Mouse (Mus musculus) testis, postnatal 10 days (tissue): ENCODE data around the gene Rnf130.
"Not testable (repeated sequence)": the region's sequence is repeated elsewhere in the genome, so short reads cannot be mapped to it uniquely, and the experiment has no call there.

Experiments
- DNase-seq: peaks from one replicate; pipeline ENCODE4 v3.0.0; 2021; ENCODE audit warnings: low spot score

The Rnf130 gene

GRCm38 (mm10) chr11:50086211-50086610 lies 61.1 kb downstream of the Rnf130 start:
- no peak for DNase-seq

- DNase-seq: no peak
Observed at GRCm38 (mm10) chr11:50089840-50090239, 64.7 kb downstream of the Rnf130 start.

GRCm38 (mm10) chr11:50090982-50091675 lies 66.0 kb downstream of the Rnf130 start:
- no peak for DNase-seq

- DNase-seq: no peak
Observed at GRCm38 (mm10) chr11:50091681-50092080, 66.5 kb downstream of the Rnf130 start.

GRCm38 (mm10) chr11:50095661-50096060 lies 70.5 kb downstream of the Rnf130 start:
- no peak for DNase-seq

- DNase-seq: no peak
Observed at GRCm38 (mm10) chr11:50097091-50097490, 71.9 kb downstream of the Rnf130 start.

GRCm38 (mm10) chr11:50098961-50099481 lies 73.9 kb downstream of the Rnf130 start:
- DNase-seq: no peak

GRCm38 (mm10) chr11:50099692-50100091 lies 74.5 kb downstream of the Rnf130 start:
- no peak for DNase-seq

- DNase-seq: no peak
Observed at GRCm38 (mm10) chr11:50100548-50101307, 75.6 kb downstream of the Rnf130 start.

- DNase-seq: not testable (repeated sequence)
Observed at GRCm38 (mm10) chr11:50101962-50102361, 76.8 kb downstream of the Rnf130 start.

- DNase-seq: no peak
Observed at GRCm38 (mm10) chr11:50104016-50104415, 78.9 kb downstream of the Rnf130 start.

GRCm38 (mm10) chr11:50105237-50105636 lies 80.1 kb downstream of the Rnf130 start:
- no peak for DNase-seq

- DNase-seq: no peak
Observed at GRCm38 (mm10) chr11:50106024-50106423, 80.9 kb downstream of the Rnf130 start.

- no peak for DNase-seq
Observed at GRCm38 (mm10) chr11:50108823-50109244, 83.7 kb downstream of the Rnf130 start.

- peak; percentile 84 for DNase-seq
Observed at GRCm38 (mm10) chr11:50114329-50114728, 89.2 kb downstream of the Rnf130 start.

- no peak for DNase-seq
Observed at GRCm38 (mm10) chr11:50122631-50123081, 97.5 kb downstream of the Rnf130 start.

- DNase-seq: no peak
Observed at GRCm38 (mm10) chr11:50127781-50128180, 102.6 kb downstream of the Rnf130 start.

- DNase-seq: peak; percentile 95
Observed at GRCm38 (mm10) chr11:50130811-50131766, 105.9 kb downstream of the Rnf130 start, which contains the start of gene Tbc1d9b. Gene Tbc1d9b (plus strand): TSS chr11:50131396.

GRCm38 (mm10) chr11:50131801-50132201 lies 106.7 kb downstream of the Rnf130 start:
- no peak for DNase-seq

- no peak for DNase-seq
Observed at GRCm38 (mm10) chr11:50132265-50132664, 107.1 kb downstream of the Rnf130 start.

- no peak for DNase-seq
Observed at GRCm38 (mm10) chr11:50134136-50134859, 109.2 kb downstream of the Rnf130 start.
